Mouse (Mus musculus): ENCODE measurements around the gene Cobl.
A peak's percentile ranks its signal among the peaks of the same experiment; 100 is the strongest.

The Cobl gene

GRCm38 (mm10) chr11:12208574-12208973, 256.2 kb downstream of the Cobl start:
- DNase-seq = no peak

GRCm38 (mm10) chr11:12205201-12206161, 259.3 kb downstream of the Cobl start:
- DNase-seq = no peak

GRCm38 (mm10) chr11:12199441-12199840, 265.3 kb downstream of the Cobl start:
- DNase-seq = peak; percentile 56 to 70

- DNase-seq = peak; percentile 49 to 67
Measured at GRCm38 (mm10) chr11:12198700-12199349, 265.9 kb downstream of the Cobl start.

- no peak for DNase-seq
Measured at GRCm38 (mm10) chr11:12198017-12198416, 266.7 kb downstream of the Cobl start.

- no peak for DNase-seq
Measured at GRCm38 (mm10) chr11:12197542-12197941, 267.2 kb downstream of the Cobl start.

GRCm38 (mm10) chr11:12195390-12195789, 269.4 kb downstream of the Cobl start:
- DNase-seq = peak in 1 of 2 experiments; percentile 13

- DNase-seq = no peak
Measured at GRCm38 (mm10) chr11:12193369-12193768, 271.4 kb downstream of the Cobl start.

GRCm38 (mm10) chr11:12191386-12191785, 273.4 kb downstream of the Cobl start:
- peak; percentile 20 to 27 for DNase-seq

GRCm38 (mm10) chr11:12190417-12190816, 274.3 kb downstream of the Cobl start:
- no peak for DNase-seq
